Mouse (Mus musculus): ENCODE data around the gene Tdgf1. TPM values are rescaled to one million over a fixed set of nuclear protein-coding genes. Genes with fewer than 3 reads are reported as not detected.

Tdgf1 gene
- polyA plus RNA-seq, 1 experiment from 2014 or later = not detected

GRCm38 (mm10) chr9:110950109-110950508 is 4.2 kb upstream of the Tdgf1 start:
- ATAC-seq (ENCODE audit: low FRiP score) (no peak), DNase-seq (ENCODE audit: low spot score, missing footprints) (peak; percentile 76)
- no peak overlapping the region for H3K27ac ChIP-seq (ENCODE audit: low read depth, low read length)
- H3K9ac ChIP-seq (ENCODE audit: low read length) = no peak overlapping the region
- H3K9me3 ChIP-seq (ENCODE audit: control insufficient read depth, low read length) = no peaks in the 10 kb centered on the region
- peaks cover 27% of the 10 kb centered on the region for H3K27me3 ChIP-seq (ENCODE audit: control insufficient read depth, insufficient read depth, low read length)
- H3K4me3 ChIP-seq (ENCODE audit: low read depth, low read length) = no peak overlapping the region
- H3K4me2 ChIP-seq = no peak overlapping the region
- WGBS = 99% methylated on average over 3 of the region's 3 CpGs
- H3K4me1 ChIP-seq (ENCODE audit: control insufficient read depth, insufficient read depth, low read length) = peaks cover 27% of the 10 kb centered on the region
- H3K36me3 ChIP-seq (ENCODE audit: control insufficient read depth, insufficient read depth, low read length) = no peaks in the 10 kb centered on the region

- Histone ChIP-seq H3K27ac (ENCODE audit: low read depth, low read length) (no peak overlapping the region), H3K27me3 (ENCODE audit: control insufficient read depth, insufficient read depth, low read length) (peaks cover 37% of the 10 kb centered on the region), H3K4me2 (no peak overlapping the region), H3K36me3 (ENCODE audit: control insufficient read depth, insufficient read depth, low read length) (no peaks in the 10 kb centered on the region), H3K4me1 (ENCODE audit: control insufficient read depth, insufficient read depth, low read length) (peaks cover 19% of the 10 kb centered on the region), H3K9ac (ENCODE audit: low read length) (no peak overlapping the region), H3K4me3 (ENCODE audit: low read depth, low read length) (no peak overlapping the region), H3K9me3 (ENCODE audit: control insufficient read depth, low read length) (no peaks in the 10 kb centered on the region)
- ATAC-seq (ENCODE audit: low FRiP score) (no peak), DNase-seq (ENCODE audit: low spot score, missing footprints) (peak; percentile 77)
- WGBS = 62% methylated on average over 8 of the region's 8 CpGs
Measured at GRCm38 (mm10) chr9:110948813-110949310, 2.9 kb upstream of the Tdgf1 start.

GRCm38 (mm10) chr9:110947900-110948299 is 1.9 kb upstream of the Tdgf1 start:
- Histone ChIP-seq H3K9ac (ENCODE audit: low read length) (no peak overlapping the region), H3K4me1 (ENCODE audit: control insufficient read depth, insufficient read depth, low read length) (peaks cover 19% of the 10 kb centered on the region), H3K27ac (ENCODE audit: low read depth, low read length) (no peak overlapping the region), H3K4me3 (ENCODE audit: low read depth, low read length) (no peak overlapping the region), H3K9me3 (ENCODE audit: control insufficient read depth, low read length) (no peaks in the 10 kb centered on the region), H3K4me2 (no peak overlapping the region), H3K27me3 (ENCODE audit: control insufficient read depth, insufficient read depth, low read length) (peaks cover 36% of the 10 kb centered on the region), H3K36me3 (ENCODE audit: control insufficient read depth, insufficient read depth, low read length) (no peaks in the 10 kb centered on the region)
- WGBS = 9% methylated on average over 6 of the region's 6 CpGs
- DNase-seq (ENCODE audit: low spot score, missing footprints) (peak; percentile 85), ATAC-seq (ENCODE audit: low FRiP score) (no peak)

- peak; percentile 52 for ATAC-seq (ENCODE audit: low FRiP score)
- Histone ChIP-seq H3K36me3 (ENCODE audit: control insufficient read depth, insufficient read depth, low read length) (no peaks in the 10 kb centered on the region), H3K4me1 (ENCODE audit: control insufficient read depth, insufficient read depth, low read length) (peaks cover 19% of the 10 kb centered on the region), H3K9me3 (ENCODE audit: control insufficient read depth, low read length) (no peaks in the 10 kb centered on the region), H3K4me2 (peak overlapping the region; percentile 20; the same call in 1 of the 2 replicates), H3K9ac (ENCODE audit: low read length) (no peak overlapping the region), H3K4me3 (ENCODE audit: low read depth, low read length) (no peak overlapping the region), H3K27ac (ENCODE audit: low read depth, low read length) (no peak overlapping the region), H3K27me3 (ENCODE audit: control insufficient read depth, insufficient read depth, low read length) (peaks cover 29% of the 10 kb centered on the region)
- 3% methylated on average over 6 of the region's 6 CpGs for WGBS
- no peak for DNase-seq (ENCODE audit: low spot score, missing footprints)
Measured at GRCm38 (mm10) chr9:110947261-110947661, 1.3 kb upstream of the Tdgf1 start.

- H3K4me3 ChIP-seq (ENCODE audit: low read depth, low read length) = no peak overlapping the region
- H3K9ac ChIP-seq (ENCODE audit: low read length) = no peak overlapping the region
- H3K4me2 ChIP-seq = peak overlapping the region; percentile 20; the same call in 1 of the 2 replicates
- 3% methylated on average over 20 of the region's 20 CpGs for WGBS
- DNase-seq (ENCODE audit: low spot score, missing footprints) = peak; percentile 92
- no peaks in the 10 kb centered on the region for H3K9me3 ChIP-seq (ENCODE audit: control insufficient read depth, low read length)
- peak; percentile 17; the same call in 1 of the 2 replicates for ATAC-seq (ENCODE audit: low FRiP score)
- no peaks in the 10 kb centered on the region for H3K36me3 ChIP-seq (ENCODE audit: control insufficient read depth, insufficient read depth, low read length)
- H3K4me1 ChIP-seq (ENCODE audit: control insufficient read depth, insufficient read depth, low read length) = peaks cover 19% of the 10 kb centered on the region
- H3K27ac ChIP-seq (ENCODE audit: low read depth, low read length) = no peak overlapping the region
- peaks cover 29% of the 10 kb centered on the region for H3K27me3 ChIP-seq (ENCODE audit: control insufficient read depth, insufficient read depth, low read length)
Measured at GRCm38 (mm10) chr9:110946548-110947044, 638 bp upstream of the Tdgf1 start.

- no peaks in the 10 kb centered on the region for H3K36me3 ChIP-seq (ENCODE audit: control insufficient read depth, insufficient read depth, low read length)
- H3K9me3 ChIP-seq (ENCODE audit: control insufficient read depth, low read length) = no peaks in the 10 kb centered on the region
- H3K27ac ChIP-seq (ENCODE audit: low read depth, low read length) = no peak overlapping the region
- H3K4me2 ChIP-seq = no peak overlapping the region
- ATAC-seq (ENCODE audit: low FRiP score) (no peak), DNase-seq (ENCODE audit: low spot score, missing footprints) (peak; percentile 89)
- peaks cover 19% of the 10 kb centered on the region for H3K4me1 ChIP-seq (ENCODE audit: control insufficient read depth, insufficient read depth, low read length)
- H3K4me3 ChIP-seq (ENCODE audit: low read depth, low read length) = no peak overlapping the region
- peaks cover 24% of the 10 kb centered on the region for H3K27me3 ChIP-seq (ENCODE audit: control insufficient read depth, insufficient read depth, low read length)
- WGBS = 23% methylated on average over 18 of the region's 18 CpGs
- no peak overlapping the region for H3K9ac ChIP-seq (ENCODE audit: low read length)
Measured at GRCm38 (mm10) chr9:110945343-110945742, 615 bp downstream of the Tdgf1 start.

- Histone ChIP-seq H3K36me3 (ENCODE audit: control insufficient read depth, insufficient read depth, low read length) (no peaks in the 10 kb centered on the region), H3K27ac (ENCODE audit: low read depth, low read length) (no peak overlapping the region), H3K9ac (ENCODE audit: low read length) (no peak overlapping the region), H3K4me2 (no peak overlapping the region), H3K27me3 (ENCODE audit: control insufficient read depth, insufficient read depth, low read length) (peaks cover 24% of the 10 kb centered on the region), H3K4me3 (ENCODE audit: low read depth, low read length) (no peak overlapping the region), H3K4me1 (ENCODE audit: control insufficient read depth, insufficient read depth, low read length) (peaks cover 19% of the 10 kb centered on the region), H3K9me3 (ENCODE audit: control insufficient read depth, low read length) (no peaks in the 10 kb centered on the region)
- WGBS = 32% methylated on average over 13 of the region's 13 CpGs
- DNase-seq (ENCODE audit: low spot score, missing footprints) = peak; percentile 84
- no peak for ATAC-seq (ENCODE audit: low FRiP score)
Measured at GRCm38 (mm10) chr9:110944265-110944664, 1.7 kb downstream of the Tdgf1 start.

GRCm38 (mm10) chr9:110937506-110938490 is 8.2 kb downstream of the Tdgf1 start:
- DNase-seq (ENCODE audit: low spot score, missing footprints) = peak; percentile 83
- 61% methylated on average over 12 of the region's 12 CpGs for WGBS
- Histone ChIP-seq H3K9me3 (ENCODE audit: control insufficient read depth, low read length) (no peaks in the 10 kb centered on the region), H3K4me3 (ENCODE audit: low read depth, low read length) (no peak overlapping the region), H3K27me3 (ENCODE audit: control insufficient read depth, insufficient read depth, low read length) (no peaks in the 10 kb centered on the region), H3K4me2 (no peak overlapping the region), H3K36me3 (ENCODE audit: control insufficient read depth, insufficient read depth, low read length) (no peaks in the 10 kb centered on the region), H3K4me1 (ENCODE audit: control insufficient read depth, insufficient read depth, low read length) (no peaks in the 10 kb centered on the region), H3K9ac (ENCODE audit: low read length) (no peak overlapping the region), H3K27ac (ENCODE audit: low read depth, low read length) (no peak overlapping the region)
- ATAC-seq (ENCODE audit: low FRiP score) = no peak

GRCm38 (mm10) chr9:110935941-110936340 is 10.0 kb downstream of the Tdgf1 start:
- DNase-seq (ENCODE audit: low spot score, missing footprints) = no peak
- no peak overlapping the region for H3K9ac ChIP-seq (ENCODE audit: low read length)
- H3K4me2 ChIP-seq = no peak overlapping the region
- no peak overlapping the region for H3K27ac ChIP-seq (ENCODE audit: low read depth, low read length)
- H3K4me1 ChIP-seq (ENCODE audit: control insufficient read depth, insufficient read depth, low read length) = no peaks in the 10 kb centered on the region
- H3K27me3 ChIP-seq (ENCODE audit: control insufficient read depth, insufficient read depth, low read length) = no peaks in the 10 kb centered on the region
- H3K4me3 ChIP-seq (ENCODE audit: low read depth, low read length) = no peak overlapping the region
- H3K9me3 ChIP-seq (ENCODE audit: control insufficient read depth, low read length) = no peaks in the 10 kb centered on the region
- no peak for ATAC-seq (ENCODE audit: low FRiP score)
- H3K36me3 ChIP-seq (ENCODE audit: control insufficient read depth, insufficient read depth, low read length) = no peaks in the 10 kb centered on the region
- 80% methylated on average over 7 of the region's 7 CpGs for WGBS
